Mouse (Mus musculus) small intestine, adult 2 months (tissue): ENCODE data around the gene Mex3b.

ENCODE experiments used
- CTCF ChIP-seq: fragments of 200-500 bp; IDR thresholded peaks from 2 replicates; pipeline ENCODE4 v1.5.1; 2012; ENCODE audit warnings: low read depth, mild to moderate bottlenecking, control low read depth, inconsistent platforms, low read length, moderate library complexity, mixed read lengths; ENCODE audit not compliant: insufficient replicate concordance, insufficient read length; ENCODE audit errors: extremely low read depth
- POLR2A ChIP-seq: fragments of 200-500 bp; IDR thresholded peaks from 2 replicates; pipeline ENCODE4 v1.6.1; 2012; ENCODE audit warnings: low read depth, mild to moderate bottlenecking, control low read depth, inconsistent platforms, low read length, moderate library complexity

- TF ChIP-seq CTCF (no peak), POLR2A (no peak)
These were observed 46.5 kb upstream of the Mex3b start for GRCm38 (mm10) chr7:82820661-82821060.
